Mouse (Mus musculus) urinary bladder, adult 18-20 months (tissue): ENCODE data around the gene Dync1i1.
A peak's percentile ranks its signal among the peaks of the same experiment; 100 is the strongest.
"Not testable (repeated sequence)": the region's sequence is repeated elsewhere in the genome, so short reads cannot be mapped to it uniquely, and the experiment has no call there.

Source experiments
- DNase-seq, 2 experiments: peaks; one replicate each; pipeline ENCODE4 v3.0.0; 2022; ENCODE audit warnings: low spot score in 2 of 2, mixed read lengths in 2 of 2

Dync1i1 gene

GRCm38 (mm10) chr6:5725611-5726236, at the start of gene Dync1i1:
Gene Dync1i1 (plus strand): TSS chr6:5725639.
- peak; percentile 0 to 14 for DNase-seq

GRCm38 (mm10) chr6:5679738-5680137, 45.7 kb upstream of the Dync1i1 start:
- no peak for DNase-seq

- no peak for DNase-seq
These were observed 23.6 kb upstream of the Dync1i1 start for GRCm38 (mm10) chr6:5701826-5702225.

DNA sequence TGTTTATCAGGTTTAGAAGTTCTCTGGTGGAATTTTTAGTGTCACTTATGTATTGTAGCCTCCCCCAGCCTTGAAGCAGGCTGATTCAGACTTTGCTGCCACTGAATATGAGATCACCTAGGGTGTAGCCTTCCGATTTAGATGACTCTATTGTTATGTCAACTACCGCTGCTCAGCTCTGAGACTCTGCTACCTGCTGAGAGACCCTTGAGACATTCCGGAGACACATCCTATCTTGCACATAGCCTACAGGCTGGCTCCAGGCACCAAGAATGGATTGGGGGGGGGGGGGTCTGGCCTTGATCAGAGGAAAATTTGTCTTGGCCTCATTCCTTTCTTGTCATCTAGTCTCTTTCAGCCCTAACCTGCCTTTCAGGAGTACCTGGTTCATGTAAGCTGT, 17.5 kb upstream of the Dync1i1 start:
- DNase-seq = not testable (repeated sequence)

DNA sequence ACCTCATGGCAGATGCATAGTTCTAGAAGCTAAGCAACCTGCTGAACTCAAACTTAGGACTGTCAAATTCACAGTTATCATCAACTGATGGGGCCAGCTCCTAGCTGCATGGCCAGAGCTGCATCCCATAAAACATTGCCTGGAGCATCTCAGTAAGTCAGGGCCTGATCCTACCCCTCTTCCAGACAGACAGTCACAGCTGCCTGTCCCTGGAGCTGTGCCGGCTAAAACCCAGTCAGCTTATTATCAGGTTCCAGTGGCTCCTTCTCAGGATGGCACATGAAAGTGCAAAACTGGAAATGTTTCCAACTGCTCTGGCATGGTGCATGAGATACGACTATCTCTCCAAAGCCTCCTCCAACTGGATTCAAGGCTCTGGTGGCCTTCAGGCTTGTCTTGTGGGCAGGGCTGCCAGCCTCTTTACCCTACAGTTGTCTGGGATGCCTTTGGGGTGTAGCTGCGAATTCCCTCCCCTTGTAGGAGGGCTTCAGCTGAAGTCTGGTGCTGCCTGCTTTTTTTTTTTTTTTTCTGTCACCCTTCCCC, 15.3 kb upstream of the Dync1i1 start:
- DNase-seq = no peak

- no peak for DNase-seq
These were observed 12.8 kb upstream of the Dync1i1 start for GRCm38 (mm10) chr6:5712620-5713019.

- DNase-seq = no peak
These were observed 10.3 kb upstream of the Dync1i1 start for GRCm38 (mm10) chr6:5715101-5715618.

GRCm38 (mm10) chr6:5718955-5719354, 6.5 kb upstream of the Dync1i1 start:
- no peak for DNase-seq

DNA sequence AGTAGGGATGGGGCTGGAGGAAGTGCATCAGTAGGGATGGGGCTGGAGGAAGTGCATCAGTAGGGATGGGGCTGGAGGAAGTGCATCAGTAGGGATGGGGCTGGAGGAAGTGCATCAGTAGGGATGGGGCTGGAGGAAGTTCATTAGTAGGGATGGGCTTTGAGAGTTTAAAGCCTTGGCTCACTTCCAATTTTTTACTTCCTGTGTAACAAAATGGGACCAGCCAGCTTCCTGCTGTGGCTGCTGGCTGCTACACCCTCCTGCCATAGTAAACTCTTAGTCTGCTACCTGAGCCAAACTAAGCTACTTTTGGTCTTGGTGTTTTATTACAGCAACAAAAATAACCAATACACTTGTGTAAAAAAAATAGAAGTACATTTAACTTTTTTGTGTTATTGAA, 4.7 kb upstream of the Dync1i1 start:
- not testable (repeated sequence) for DNase-seq

DNA sequence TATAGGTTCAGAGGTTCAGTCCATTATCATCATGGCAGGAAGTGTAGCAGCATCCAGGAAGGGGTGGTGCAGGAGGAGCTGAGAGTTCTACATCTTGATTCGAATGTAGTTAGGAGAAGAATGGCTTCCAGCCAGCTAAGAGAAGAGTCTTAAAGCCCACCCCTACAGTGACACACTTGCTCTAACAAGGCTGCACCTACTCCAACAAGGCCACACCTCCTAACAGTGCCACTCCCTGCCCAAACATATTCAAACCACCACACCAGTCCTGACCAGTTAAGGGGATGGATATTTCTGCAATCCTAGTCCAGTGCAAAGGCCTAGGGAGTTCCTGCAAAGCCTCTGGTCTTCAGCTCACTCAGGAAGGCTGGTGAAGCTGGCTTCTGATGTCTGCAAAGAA, 1.5 kb upstream of the Dync1i1 start:
- DNase-seq = no peak

GRCm38 (mm10) chr6:5726237-5726670, 815 bp downstream of the Dync1i1 start:
- DNase-seq = no peak

DNA sequence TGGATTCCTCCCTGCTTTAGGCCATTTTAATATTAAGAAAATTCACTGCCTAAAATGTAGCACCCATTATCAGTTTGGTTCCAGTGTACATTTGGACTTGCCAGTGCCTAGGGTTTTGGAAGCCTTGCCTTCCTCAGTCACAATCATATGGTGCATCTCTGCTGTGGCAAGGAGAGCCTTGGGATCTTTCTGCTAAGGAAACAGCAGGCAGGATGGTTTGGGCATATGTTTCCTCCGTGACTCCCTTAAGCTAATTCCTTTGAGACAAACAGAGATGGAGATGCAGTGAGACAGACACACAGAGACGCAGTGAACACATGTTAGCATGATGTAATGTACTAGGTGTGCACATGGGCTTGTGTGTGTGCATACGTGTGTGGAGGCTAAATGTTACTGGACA, 7.8 kb downstream of the Dync1i1 start:
- DNase-seq = no peak

- no peak for DNase-seq
These were observed 9.0 kb downstream of the Dync1i1 start for GRCm38 (mm10) chr6:5734398-5734797.

GRCm38 (mm10) chr6:5734862-5735261, 9.4 kb downstream of the Dync1i1 start:
- DNase-seq = no peak

GRCm38 (mm10) chr6:5739711-5740110, 14.3 kb downstream of the Dync1i1 start:
- no peak for DNase-seq

- no peak for DNase-seq
These were observed 16.1 kb downstream of the Dync1i1 start for GRCm38 (mm10) chr6:5741395-5742032.

GRCm38 (mm10) chr6:5750079-5750711, 24.8 kb downstream of the Dync1i1 start:
- no peak for DNase-seq

GRCm38 (mm10) chr6:5752128-5752527, 26.7 kb downstream of the Dync1i1 start:
- no peak for DNase-seq

DNA sequence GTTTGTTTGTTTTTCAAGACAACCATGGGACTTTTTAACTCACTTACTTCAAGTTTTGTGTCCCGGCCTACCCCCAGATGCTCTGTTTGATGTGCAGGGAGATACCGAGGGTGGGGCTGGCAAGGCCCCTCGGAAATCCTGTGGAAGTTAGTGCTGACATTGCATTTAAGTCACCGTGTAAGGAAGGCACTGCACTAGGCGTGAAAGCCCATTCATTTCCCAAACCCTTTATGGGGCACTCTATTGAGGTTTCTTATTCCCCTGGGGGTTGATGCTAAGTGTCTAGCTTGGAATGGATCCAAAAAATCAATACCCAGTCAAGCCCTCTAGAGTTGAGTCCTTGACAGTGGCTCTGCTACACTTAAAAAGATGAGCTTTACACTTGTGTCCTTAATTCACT, 27.2 kb downstream of the Dync1i1 start:
- DNase-seq = no peak

- no peak for DNase-seq
These were observed 31.2 kb downstream of the Dync1i1 start for GRCm38 (mm10) chr6:5756509-5757130.

DNA sequence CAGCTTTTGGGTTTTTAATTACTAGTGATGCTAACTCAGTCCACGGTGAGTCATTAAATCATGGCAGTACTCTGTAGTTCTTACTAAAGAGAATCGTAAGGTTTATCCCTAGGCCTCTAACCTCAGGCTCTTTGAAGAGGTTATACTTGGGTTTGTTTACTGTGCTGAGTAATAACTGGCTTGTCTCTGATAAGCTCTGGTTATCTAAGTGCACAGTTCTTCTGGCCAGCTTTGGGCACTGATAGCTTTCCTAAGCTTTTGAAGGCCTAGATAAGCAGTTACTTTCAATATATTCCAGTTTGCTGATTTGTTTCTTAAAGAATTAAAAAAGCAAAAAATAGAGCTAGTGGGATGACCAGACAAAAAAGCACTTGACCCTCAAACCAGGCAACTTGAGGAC, 37.5 kb downstream of the Dync1i1 start:
- DNase-seq = no peak

DNA sequence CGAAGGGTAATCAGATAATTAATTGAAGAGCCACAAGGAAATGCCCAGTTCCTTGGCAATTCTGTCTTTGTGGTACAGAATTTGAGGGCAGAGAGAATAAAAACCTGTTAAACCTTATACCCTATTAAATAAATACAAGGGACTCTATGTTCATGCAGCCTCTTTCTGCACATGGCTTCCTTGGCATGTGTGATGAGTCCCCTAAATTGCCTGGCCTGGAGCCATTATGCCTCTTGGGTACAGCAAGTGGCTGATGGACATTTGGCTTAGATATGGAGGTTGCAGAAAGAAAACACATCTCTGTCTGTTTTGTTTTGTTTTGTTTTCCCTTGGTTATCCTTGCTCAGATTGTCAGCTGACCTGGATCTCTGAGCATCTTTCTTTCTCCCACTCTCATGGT, 43.1 kb downstream of the Dync1i1 start:
- DNase-seq = no peak
